Mouse (Mus musculus) cerebellum, postnatal 4 days (tissue): ENCODE results near the gene Ntf5.
A peak's percentile ranks its signal among the peaks of the same experiment; 100 is the strongest.

Experiments used
- DNase-seq, 2 experiments: peaks; one replicate each; pipeline ENCODE4 v3.0.0; 2022; ENCODE audit warnings: low spot score in 2 of 2, mixed read lengths in 1 of 2

Gene Ntf5

GRCm38 (mm10) chr7:45403532-45404261, 9.8 kb upstream of the Ntf5 start:
- DNase-seq: peak in 1 of 2 experiments; percentile 49

- DNase-seq: peak in 1 of 2 experiments; percentile 71
These were observed 8.1 kb upstream of the Ntf5 start, which contains the start of gene Kcna7 for GRCm38 (mm10) chr7:45405091-45406075. Gene Kcna7 (plus strand): TSS chr7:45405653.

- no peak for DNase-seq
These were observed 7.0 kb upstream of the Ntf5 start for GRCm38 (mm10) chr7:45406157-45407156.

GRCm38 (mm10) chr7:45407836-45408235, 5.7 kb upstream of the Ntf5 start:
- DNase-seq: no peak

- no peak for DNase-seq
These were observed 5.1 kb upstream of the Ntf5 start for GRCm38 (mm10) chr7:45408351-45408750.

GRCm38 (mm10) chr7:45408949-45409348, 4.5 kb upstream of the Ntf5 start:
- DNase-seq: no peak

GRCm38 (mm10) chr7:45409497-45410163, 3.9 kb upstream of the Ntf5 start:
- no peak for DNase-seq

GRCm38 (mm10) chr7:45412421-45412820, 1.1 kb upstream of the Ntf5 start:
- DNase-seq: no peak

GRCm38 (mm10) chr7:45413864-45414739, 607 bp downstream of the Ntf5 start:
- no peak for DNase-seq

GRCm38 (mm10) chr7:45414740-45415224, 1.3 kb downstream of the Ntf5 start:
- DNase-seq: no peak

GRCm38 (mm10) chr7:45415636-45416035, 2.1 kb downstream of the Ntf5 start:
- no peak for DNase-seq

GRCm38 (mm10) chr7:45417962-45418492, 4.5 kb downstream of the Ntf5 start:
- DNase-seq: no peak

GRCm38 (mm10) chr7:45419859-45420614, 6.5 kb downstream of the Ntf5 start:
- DNase-seq: no peak

- DNase-seq: no peak
These were observed 7.1 kb downstream of the Ntf5 start, which contains the start of gene Lhb for GRCm38 (mm10) chr7:45420615-45420919. Gene Lhb (plus strand): TSS chr7:45420820.

- no peak for DNase-seq
These were observed 7.7 kb downstream of the Ntf5 start for GRCm38 (mm10) chr7:45421194-45421593.

GRCm38 (mm10) chr7:45426556-45426955, 13.1 kb downstream of the Ntf5 start:
- DNase-seq: no peak

GRCm38 (mm10) chr7:45433835-45434202, 20.3 kb downstream of the Ntf5 start:
- peak in 1 of 2 experiments; percentile 17 for DNase-seq

GRCm38 (mm10) chr7:45434203-45435015, 20.9 kb downstream of the Ntf5 start, which contains the start of gene Gys1:
Gene Gys1 (plus strand): TSS chr7:45434844.
- DNase-seq: peak; percentile 100
